Mouse (Mus musculus) kidney, embryonic 16.5 days (tissue): ENCODE results near the gene Cotl1. TPM values are rescaled to one million over a fixed set of nuclear protein-coding genes. Genes with fewer than 3 reads are reported as not detected.

ENCODE experiments used
- ATAC-seq: fragments of 200-750 bp; cut with Nextera tagmentation; 2 replicates; pipeline ENCODE4 v1.8.0; 2017; ENCODE audit warnings: moderate TSS enrichment; ENCODE audit not compliant: low FRiP score, low TSS enrichment
- H3K27ac ChIP-seq: fragments of 300-500 bp; sonication (generic); 2 replicates; pipeline ENCODE4 v1.5.1; 2014; ENCODE audit warnings: low read length
- H3K27me3 ChIP-seq: fragments of 300-500 bp; sonication (generic); 2 replicates; pipeline ENCODE4 v1.6.1; 2014; ENCODE audit warnings: low read length, control low read depth, mixed read lengths; ENCODE audit not compliant: insufficient read depth
- H3K36me3 ChIP-seq: fragments of 300-500 bp; sonication (generic); 2 replicates; pipeline ENCODE4 v1.6.1; 2014; ENCODE audit warnings: low read length, control low read depth, mixed read lengths; ENCODE audit not compliant: insufficient read depth
- H3K4me1 ChIP-seq: fragments of 300-500 bp; sonication (generic); 2 replicates; pipeline ENCODE4 v1.6.1; 2014; ENCODE audit warnings: low read length, control low read depth, mixed read lengths; ENCODE audit not compliant: insufficient read depth
- H3K4me2 ChIP-seq: fragments of 300-500 bp; sonication (generic); replicated peaks from 2 replicates; pipeline ENCODE4 v1.6.1; 2014; ENCODE audit warnings: low read depth, low read length
- H3K4me3 ChIP-seq: fragments of 300-500 bp; sonication (generic); 2 replicates; pipeline ENCODE4 v1.5.1; 2014; ENCODE audit warnings: mild to moderate bottlenecking, low read length
- H3K9ac ChIP-seq: fragments of 300-500 bp; sonication (generic); replicated peaks from 2 replicates; pipeline ENCODE4 v1.6.1; 2014; ENCODE audit warnings: low read length
- H3K9me3 ChIP-seq: fragments of 300-500 bp; sonication (generic); 2 replicates; pipeline ENCODE4 v1.6.1; 2016; ENCODE audit warnings: low read length, control low read depth
- WGBS: fragments of 180-500 bp; shearing (Covaris S2); extraction: QIAGEN DNeasy Blood & Tissue Kit; methylation state at CpG from one replicate; pipeline ENCODE4 v1.1.7; 2014; 5-methylcytosine and 5-hydroxymethylcytosine counted together
- polyA plus RNA-seq: library from polyadenylated mRNA; unstranded; fragments of >200 nt; fragmentation: Nextera tagmentation; extraction: Ambion mirVana; gene quantifications from 2 replicates; pipeline ENCODE4 v1.2.1, GENCODE M21; 2015

The Cotl1 gene
- polyA plus RNA-seq, 1 experiment from 2014 or later, result 130 TPM

DNA sequence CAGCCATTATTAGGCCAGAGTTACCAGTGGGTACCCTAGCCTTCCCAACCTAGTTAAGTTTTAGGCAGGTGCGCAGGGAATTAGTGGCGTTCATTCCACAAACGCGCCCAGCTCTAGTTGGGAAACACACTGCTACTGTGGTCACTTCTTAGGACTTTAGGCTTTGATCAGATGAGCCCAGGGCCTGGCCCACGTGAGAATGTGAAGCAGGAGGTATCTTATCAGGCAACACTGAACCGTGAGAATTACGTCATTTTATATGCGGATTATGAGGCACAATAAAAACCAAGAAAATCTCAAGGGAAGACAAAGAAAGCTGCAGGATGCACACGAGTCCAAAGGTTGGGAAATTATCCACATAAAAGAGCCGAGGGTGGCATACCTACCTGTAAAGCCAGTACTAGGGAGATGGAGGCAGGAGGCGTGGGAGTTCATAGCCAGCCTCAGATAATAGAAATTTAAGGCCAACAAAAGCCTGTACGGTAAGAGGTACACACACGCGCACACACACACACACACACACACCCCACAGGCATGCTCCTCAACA is 29.3 kb downstream of the Cotl1 start:
- Histone ChIP-seq H3K27ac (no peak overlapping the region), H3K9ac (no peak overlapping the region)
- no peak for ATAC-seq

DNA sequence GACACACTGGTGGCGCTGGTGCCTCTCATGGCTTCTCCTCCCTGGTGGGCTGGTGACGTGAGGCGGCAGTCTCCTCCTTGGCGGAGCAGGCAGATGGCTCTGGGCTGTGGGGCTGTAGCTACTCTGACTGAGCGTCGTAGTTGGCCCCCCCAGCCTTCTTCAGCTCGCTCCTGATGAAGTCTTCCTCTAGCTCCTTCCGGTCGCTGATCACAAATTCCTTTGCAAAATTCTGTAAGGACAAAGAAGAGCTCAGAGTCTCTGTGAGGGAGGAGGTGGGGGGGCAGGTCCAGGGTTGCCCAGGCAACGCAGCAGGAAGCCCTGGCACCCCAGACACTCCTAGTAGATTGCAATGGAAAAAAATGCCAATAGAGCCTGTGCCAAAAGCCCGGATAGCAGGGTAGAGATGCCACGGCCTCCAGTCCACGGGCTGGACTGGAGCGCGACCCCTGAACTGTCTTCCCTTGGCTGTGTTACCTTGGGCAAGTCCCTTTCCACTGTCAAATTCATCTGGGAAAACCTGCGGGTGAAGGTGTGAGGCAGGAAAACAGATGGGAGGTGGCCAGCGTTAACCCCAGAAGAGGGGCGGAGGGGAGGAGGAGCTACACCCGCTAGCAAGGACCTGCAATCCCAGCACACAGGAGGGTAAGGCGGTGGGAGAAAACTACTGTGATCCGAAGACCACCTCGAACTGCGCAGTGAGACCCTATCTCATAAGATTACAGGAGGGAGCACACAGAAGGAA is 30.0 kb downstream of the Cotl1 start:
- no peaks in the 10 kb centered on the region for H3K9me3 ChIP-seq
- no peak overlapping the region for H3K27ac ChIP-seq
- no peaks in the 10 kb centered on the region for H3K27me3 ChIP-seq
- no peak for ATAC-seq
- peaks cover 35% of the 10 kb centered on the region for H3K4me1 ChIP-seq
- H3K4me2 ChIP-seq, result no peak overlapping the region
- no peak overlapping the region for H3K9ac ChIP-seq
- H3K4me3 ChIP-seq, result no peak overlapping the region
- WGBS, result 81% methylated on average over 23 of the region's 23 CpGs
- H3K36me3 ChIP-seq, result peaks cover 16% of the 10 kb centered on the region

More for the DNA sequence above, 29.3 kb downstream of the Cotl1 start:
- Histone ChIP-seq H3K4me1 (peaks cover 35% of the 10 kb centered on the region), H3K27me3 (no peaks in the 10 kb centered on the region), H3K9me3 (no peaks in the 10 kb centered on the region), H3K4me3 (no peak overlapping the region), H3K4me2 (no peak overlapping the region), H3K36me3 (peaks cover 20% of the 10 kb centered on the region)
- 87% methylated on average over 14 of the region's 14 CpGs for WGBS

DNA sequence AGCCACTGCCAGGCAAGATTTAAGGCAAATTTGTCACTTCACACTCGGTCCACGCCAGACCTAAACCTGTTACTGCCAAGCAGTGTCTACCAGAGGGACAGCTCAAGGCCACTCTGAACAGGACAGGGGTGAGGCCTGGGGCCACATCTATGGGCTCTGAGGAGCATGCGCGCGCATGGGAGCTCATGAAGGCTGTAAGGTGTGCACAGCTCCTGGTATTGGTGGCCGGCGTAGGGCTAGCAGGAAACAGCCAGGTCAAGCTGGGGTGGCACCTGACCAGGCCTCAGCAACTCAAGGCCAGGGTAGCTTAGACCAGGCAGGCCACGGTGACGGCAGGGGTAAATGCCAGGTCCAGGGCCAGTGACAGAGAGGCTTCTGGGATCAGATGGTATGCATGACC is 30.7 kb downstream of the Cotl1 start:
- 93% methylated on average over 9 of the region's 9 CpGs for WGBS
- no peaks in the 10 kb centered on the region for H3K27me3 ChIP-seq
- no peak overlapping the region for H3K27ac ChIP-seq
- peaks cover 34% of the 10 kb centered on the region for H3K4me1 ChIP-seq
- no peak for ATAC-seq
- H3K36me3 ChIP-seq, result peaks cover 11% of the 10 kb centered on the region
- no peaks in the 10 kb centered on the region for H3K9me3 ChIP-seq
- H3K4me3 ChIP-seq, result no peak overlapping the region
- H3K9ac ChIP-seq, result no peak overlapping the region
- no peak overlapping the region for H3K4me2 ChIP-seq

DNA sequence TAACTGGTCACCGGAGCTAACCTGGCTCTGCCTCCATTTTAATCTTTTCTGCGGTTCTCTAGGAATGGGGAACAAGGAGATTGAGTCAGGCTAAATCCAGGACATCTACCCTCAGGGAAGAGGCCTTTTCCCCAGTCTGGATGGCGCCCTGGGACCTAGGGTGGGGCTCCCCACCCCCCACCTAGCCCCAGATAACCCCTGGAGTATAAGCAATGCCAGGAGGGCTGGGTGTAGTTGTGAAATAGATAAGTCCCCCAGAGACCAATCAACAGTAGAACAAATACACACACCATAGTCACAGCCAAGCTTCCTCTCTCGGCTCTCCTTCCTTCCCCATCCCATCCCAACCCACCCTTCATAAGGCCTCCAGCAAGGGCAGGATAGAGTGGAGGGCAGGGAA is 32.7 kb downstream of the Cotl1 start:
- no peaks in the 10 kb centered on the region for H3K27me3 ChIP-seq
- no peak for ATAC-seq
- H3K9me3 ChIP-seq, result no peaks in the 10 kb centered on the region
- H3K4me1 ChIP-seq, result peaks cover 15% of the 10 kb centered on the region
- H3K4me2 ChIP-seq, result no peak overlapping the region
- 91% methylated on average over 4 of the region's 4 CpGs for WGBS
- peaks cover 11% of the 10 kb centered on the region for H3K36me3 ChIP-seq
- no peak overlapping the region for H3K4me3 ChIP-seq
- no peak overlapping the region for H3K27ac ChIP-seq
- H3K9ac ChIP-seq, result no peak overlapping the region

DNA sequence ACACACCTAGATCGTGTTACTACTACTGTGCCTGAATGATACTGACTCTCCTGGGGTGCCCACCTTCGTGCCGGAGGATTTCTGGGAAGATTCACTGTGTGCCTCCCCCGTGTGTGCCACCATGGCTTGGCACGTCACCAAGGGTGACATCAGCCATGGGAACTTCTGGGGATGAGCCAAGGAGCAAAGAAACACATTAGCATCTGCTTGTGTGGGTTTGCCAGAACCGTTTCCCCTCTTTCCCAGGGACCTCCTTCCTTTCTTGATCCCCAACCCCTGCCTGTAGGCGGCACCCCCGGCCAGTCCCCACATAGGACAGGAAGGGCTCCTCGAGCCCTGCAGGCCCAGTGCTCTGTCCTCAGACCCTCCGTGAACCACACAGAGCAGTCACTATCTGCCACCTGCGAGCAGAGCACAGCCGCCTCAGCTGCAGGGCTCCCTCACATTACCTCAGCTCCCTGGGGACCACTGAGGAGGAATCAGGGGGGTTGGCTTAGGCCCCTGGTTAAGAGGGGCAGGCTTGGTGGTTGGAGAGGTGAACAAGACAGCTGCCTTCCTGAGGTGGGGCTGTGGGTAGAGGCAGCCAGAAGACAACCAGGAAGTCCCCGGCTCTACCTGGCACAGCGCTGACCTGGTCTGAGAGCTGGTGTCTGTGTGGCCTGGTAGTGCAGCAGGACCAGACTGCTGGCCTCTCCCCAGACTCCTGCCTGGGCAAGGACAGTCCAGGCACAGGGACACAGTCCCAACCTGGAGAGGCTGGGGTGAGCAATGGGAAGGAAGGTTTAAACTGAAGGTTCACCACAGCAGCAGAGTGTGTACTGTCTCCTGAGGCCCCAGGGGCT is 33.7 kb downstream of the Cotl1 start:
- Histone ChIP-seq H3K4me2 (no peak overlapping the region), H3K4me3 (no peak overlapping the region), H3K27ac (no peak overlapping the region), H3K36me3 (peaks cover 11% of the 10 kb centered on the region), H3K4me1 (peaks cover 5% of the 10 kb centered on the region), H3K9me3 (no peaks in the 10 kb centered on the region), H3K9ac (0 out of 2 replicates have a peak overlapping the region, but pooled peaks have one; percentile 26), H3K27me3 (no peaks in the 10 kb centered on the region)
- whole genome bisulfite sequencing, result 74% methylated on average over 13 of the region's 14 CpGs
- no peak for ATAC-seq

DNA sequence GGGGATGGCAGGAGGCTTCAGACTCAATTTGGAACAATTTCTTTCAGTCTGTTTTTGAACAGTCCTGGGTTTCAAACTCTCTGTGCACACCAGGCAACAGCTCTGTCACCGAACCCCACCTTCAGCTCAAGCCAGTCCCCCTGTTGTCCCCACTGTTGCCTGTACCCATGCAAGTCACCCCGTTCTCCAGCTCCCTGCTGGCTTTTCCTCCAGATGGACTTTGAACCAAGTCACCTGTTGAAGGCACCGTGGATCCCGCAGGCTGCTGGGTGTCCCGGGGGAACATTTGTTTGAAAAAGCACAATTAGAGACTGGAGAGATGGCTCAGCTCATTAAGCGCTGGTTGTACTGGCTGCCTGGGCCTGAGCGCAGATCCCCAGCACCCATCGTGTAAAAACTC is 35.1 kb downstream of the Cotl1 start:
- H3K4me1 ChIP-seq, result 0 out of 2 replicates have a peak, but pooled peaks cover 3% of the 10 kb centered on the region
- ATAC-seq, result no peak
- peaks cover 9% of the 10 kb centered on the region for H3K36me3 ChIP-seq
- no peak overlapping the region for H3K9ac ChIP-seq
- H3K4me2 ChIP-seq, result no peak overlapping the region
- H3K4me3 ChIP-seq, result no peak overlapping the region
- H3K27me3 ChIP-seq, result no peaks in the 10 kb centered on the region
- WGBS, result 64% methylated on average over 8 of the region's 8 CpGs
- no peak overlapping the region for H3K27ac ChIP-seq
- no peaks in the 10 kb centered on the region for H3K9me3 ChIP-seq

DNA sequence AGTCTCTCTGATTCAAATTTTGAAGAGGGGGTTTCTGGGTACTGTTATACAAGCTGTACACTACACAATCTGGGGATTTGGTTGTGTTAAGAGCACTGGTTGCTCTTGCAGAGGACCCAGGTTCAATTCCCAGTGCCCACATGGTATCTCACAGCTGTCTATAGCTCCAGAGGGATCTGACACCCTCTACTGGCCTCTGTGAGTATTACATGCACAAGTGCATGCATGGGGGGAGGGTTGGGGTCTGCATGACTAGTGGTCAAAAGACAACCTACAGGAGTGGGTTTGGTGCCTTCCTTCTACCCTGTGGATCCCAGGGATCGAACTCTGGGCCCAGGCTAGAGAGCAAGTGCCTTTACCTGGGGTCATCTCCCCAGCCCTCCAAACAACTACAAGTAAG is 37.8 kb downstream of the Cotl1 start:
- Histone ChIP-seq H3K4me3 (no peak overlapping the region), H3K4me2 (no peak overlapping the region), H3K36me3 (no peaks in the 10 kb centered on the region), H3K27me3 (no peaks in the 10 kb centered on the region), H3K4me1 (peaks cover 14% of the 10 kb centered on the region), H3K9ac (no peak overlapping the region), H3K27ac (no peak overlapping the region), H3K9me3 (no peaks in the 10 kb centered on the region)
- ATAC-seq, result no peak
- WGBS, result 88% methylated on average over 1 of the region's 1 CpGs

DNA sequence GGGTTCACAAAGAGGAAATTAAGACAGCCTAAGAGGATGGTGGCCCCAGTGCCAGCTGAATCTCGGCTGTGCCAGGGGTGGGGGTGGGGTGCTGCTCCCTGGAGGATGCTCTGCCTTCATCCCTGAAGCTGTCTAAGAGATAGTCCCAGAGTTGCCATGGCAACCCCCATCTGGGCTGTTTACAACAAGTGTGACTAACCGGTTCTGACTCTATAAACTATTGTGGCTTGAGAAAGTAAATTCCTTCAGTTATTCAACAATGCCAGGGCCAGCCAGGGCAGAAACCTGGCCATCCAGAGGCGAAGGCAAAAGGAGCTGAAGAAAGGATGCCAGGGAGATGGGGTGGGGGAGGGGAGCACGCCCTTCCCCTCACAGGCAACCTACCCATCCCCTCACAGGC is 39.2 kb downstream of the Cotl1 start:
- Histone ChIP-seq H3K27me3 (no peaks in the 10 kb centered on the region), H3K9ac (no peak overlapping the region), H3K27ac (no peak overlapping the region), H3K4me1 (peaks cover 15% of the 10 kb centered on the region), H3K4me2 (no peak overlapping the region), H3K36me3 (no peaks in the 10 kb centered on the region), H3K4me3 (no peak overlapping the region), H3K9me3 (no peaks in the 10 kb centered on the region)
- ATAC-seq, result no peak
- 26% methylated on average over 4 of the region's 4 CpGs for WGBS

DNA sequence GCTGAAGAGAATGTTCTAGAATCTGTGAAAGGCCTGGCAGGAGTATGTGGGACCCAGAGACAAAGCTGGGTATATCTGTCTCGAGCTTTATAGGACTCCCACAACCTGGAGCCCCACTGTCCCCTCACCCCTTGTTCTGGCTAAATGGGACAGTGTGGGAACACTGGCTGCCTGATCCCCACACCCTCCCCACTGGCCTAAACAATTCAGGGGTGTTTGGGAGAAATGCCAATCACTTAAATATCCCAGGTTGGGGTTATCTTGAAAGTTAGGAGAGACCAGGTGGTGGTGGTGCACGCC is 41.4 kb downstream of the Cotl1 start:
- Histone ChIP-seq H3K27me3 (no peaks in the 10 kb centered on the region), H3K4me1 (peaks cover 15% of the 10 kb centered on the region), H3K9me3 (no peaks in the 10 kb centered on the region), H3K4me2 (peak overlapping the region; percentile 36; the same call in 1 of the 2 replicates), H3K9ac (no peak overlapping the region), H3K4me3 (no peak overlapping the region), H3K27ac (0 out of 2 replicates have a peak overlapping the region, but pooled peaks have one; percentile 17), H3K36me3 (no peaks in the 10 kb centered on the region)
- 58% methylated on average over 2 of the region's 2 CpGs for WGBS
- ATAC-seq, result peak; percentile 21; the same call in 1 of the 2 replicates
